Mouse (Mus musculus) thymus, postnatal 25 days (tissue): ENCODE data around the gene Teddm3.
"Not testable (repeated sequence)": the region's sequence is repeated elsewhere in the genome, so short reads cannot be mapped to it uniquely, and the experiment has no call there.

Source experiments
- DNase-seq: peaks from one replicate; pipeline ENCODE4 v3.0.0; 2022

Gene Teddm3

GRCm38 (mm10) chr16:21148451-21148850 is 5.3 kb downstream of the Teddm3 start:
- not testable (repeated sequence) for DNase-seq

- DNase-seq: no peak
Observed at GRCm38 (mm10) chr16:21136312-21137083, 17.3 kb downstream of the Teddm3 start.

GRCm38 (mm10) chr16:21127666-21128065 is 26.1 kb downstream of the Teddm3 start:
- not testable (repeated sequence) for DNase-seq

- DNase-seq: not testable (repeated sequence)
Observed at GRCm38 (mm10) chr16:21122776-21123175, 31.0 kb downstream of the Teddm3 start.

GRCm38 (mm10) chr16:21116078-21116477 is 37.7 kb downstream of the Teddm3 start:
- DNase-seq: no peak

- DNase-seq: no peak
Observed at GRCm38 (mm10) chr16:21109473-21109872, 44.3 kb downstream of the Teddm3 start.
